Mouse (Mus musculus): ENCODE data around the gene Azin2. TPM values are rescaled to one million over a fixed set of nuclear protein-coding genes. Genes with fewer than 3 reads are reported as not detected.

Gene Azin2
- total RNA-seq, 4 experiments from 2014 or later: 46.0 to 102 (median 75.5) TPM

DNA sequence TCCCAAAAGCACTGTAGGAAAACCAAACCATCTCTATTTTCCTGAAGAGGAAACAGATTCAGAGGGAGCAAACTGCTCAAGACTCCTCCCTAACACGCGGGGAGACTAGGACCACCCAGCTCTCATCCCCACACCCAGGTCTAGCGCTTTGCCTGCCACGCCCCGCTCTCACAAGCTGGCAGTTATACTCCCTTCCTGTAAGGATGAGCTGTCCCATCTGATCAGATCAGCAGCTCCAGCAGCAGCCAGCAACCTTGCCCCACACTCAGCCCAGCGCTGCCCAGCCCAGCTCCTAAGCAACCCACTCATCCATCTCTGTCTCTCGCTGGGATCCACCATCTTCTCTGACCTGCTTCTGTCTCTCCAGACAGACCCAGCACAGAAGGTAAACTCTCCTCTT, 29.5 kb downstream of the Azin2 start:
- DNase-seq: no peak

DNA sequence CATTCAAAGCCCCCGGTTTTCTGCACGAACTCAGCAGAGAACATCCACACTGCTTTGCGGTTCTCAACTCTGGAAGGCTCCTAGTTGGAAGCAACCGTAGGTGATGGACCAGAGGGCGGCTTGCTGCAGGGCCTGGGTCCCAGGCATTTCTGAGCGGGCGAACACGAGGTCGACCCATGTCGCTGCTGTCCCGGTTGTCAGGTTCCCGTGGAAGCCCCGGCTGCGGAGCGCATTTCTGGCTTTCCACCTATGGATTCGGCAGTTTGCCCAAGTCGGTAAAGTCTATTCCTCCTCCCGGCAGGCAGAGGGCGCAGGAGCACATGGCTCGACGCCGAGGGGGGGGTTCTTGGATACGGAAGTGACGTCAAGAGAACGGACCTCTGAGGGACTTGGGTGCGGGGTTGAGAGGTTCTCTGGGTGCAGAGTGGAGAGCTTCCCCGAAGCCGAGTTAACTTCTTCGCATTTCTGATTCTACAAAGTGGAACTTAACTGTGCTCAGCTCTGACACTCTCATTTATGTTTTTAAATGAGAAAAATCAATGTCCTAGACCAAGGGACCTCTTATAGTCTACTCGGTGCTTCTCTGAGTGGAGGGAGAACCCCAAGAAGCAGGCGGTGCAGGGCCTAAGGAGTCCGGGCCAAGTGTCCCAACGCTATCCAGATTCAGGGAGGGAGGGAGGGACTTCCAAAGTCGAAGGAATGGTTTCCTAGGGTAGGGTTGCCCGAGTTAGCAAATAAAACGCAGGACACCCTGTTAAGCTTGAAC, 37.2 kb downstream of the Azin2 start:
- peak; percentile 63 for DNase-seq

DNA sequence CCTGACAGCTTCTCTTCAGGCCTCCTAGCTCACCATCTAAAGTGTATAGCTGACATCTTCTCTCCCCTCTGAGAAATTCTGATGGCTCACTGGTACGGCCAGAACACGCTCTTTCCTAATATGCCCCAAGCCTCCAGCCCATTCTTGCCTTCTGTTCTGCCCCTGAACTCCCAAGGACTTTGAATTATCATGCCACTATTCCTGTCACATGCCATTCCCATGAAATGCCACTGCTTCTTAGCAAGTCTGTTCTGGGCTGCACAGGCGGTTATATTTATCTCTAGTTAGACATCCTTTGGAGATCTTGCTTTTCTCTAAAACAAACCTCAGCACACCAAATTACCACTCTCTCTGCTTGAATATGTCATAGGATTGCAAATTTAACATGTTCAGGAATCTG, 38.6 kb downstream of the Azin2 start:
- no peak for DNase-seq

DNA sequence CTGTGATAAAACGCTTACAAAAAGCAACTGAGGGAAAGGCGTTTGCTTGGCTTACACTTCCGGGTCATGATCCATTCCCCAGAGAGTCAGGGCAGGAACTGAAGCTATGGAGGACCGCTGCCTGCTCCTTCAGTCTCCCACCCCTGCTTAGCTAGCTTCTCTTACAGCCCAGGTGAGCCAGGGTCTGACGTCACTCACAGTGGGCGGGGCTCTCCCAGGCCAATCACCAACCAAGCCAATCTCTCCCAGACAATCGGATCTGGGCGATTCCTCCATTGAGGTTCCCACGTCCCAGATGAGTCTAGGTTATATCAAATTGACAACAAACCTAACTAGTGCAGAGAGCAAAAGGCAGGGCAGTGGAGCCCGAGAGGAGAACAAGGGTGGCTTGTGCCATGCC, 43.1 kb downstream of the Azin2 start:
- DNase-seq: no peak

DNA sequence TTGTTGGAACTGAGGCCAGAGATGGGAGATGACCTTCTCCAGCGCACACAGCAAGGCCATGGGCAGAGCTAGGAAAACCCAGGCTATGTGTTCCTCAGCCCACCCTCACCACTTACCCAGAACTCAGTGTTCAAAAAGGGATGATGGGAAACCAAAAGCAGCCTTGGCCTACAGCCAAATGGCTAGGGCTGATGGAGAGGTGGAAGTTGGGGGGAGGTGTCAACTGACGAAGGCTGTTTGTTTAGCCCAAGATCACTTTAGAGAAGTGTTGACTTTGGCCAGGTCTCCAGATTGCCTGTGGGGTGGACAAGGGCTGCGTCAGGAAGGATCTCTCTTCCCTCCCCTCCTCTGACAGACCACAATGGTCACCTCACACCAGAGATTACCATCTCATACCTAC, 44.1 kb downstream of the Azin2 start:
- DNase-seq: no peak

DNA sequence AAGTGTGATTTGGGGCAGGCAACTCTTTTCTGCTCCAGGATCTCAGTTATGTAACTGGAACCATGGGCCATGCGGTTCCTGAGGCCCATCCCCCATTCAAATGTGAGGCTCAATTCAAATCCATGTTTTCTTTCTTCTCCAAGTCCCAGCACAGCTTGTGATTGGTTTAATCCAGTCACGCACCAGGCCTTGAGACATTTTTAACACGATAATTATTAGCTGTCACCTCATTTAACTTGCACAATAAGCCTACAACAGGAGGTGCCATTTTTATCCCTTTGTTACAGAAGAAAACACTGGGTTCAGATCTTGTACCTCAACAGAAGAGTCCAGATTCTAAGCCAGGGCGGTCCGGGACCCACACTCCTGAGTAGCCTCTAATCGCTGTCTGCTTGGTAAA, 44.5 kb downstream of the Azin2 start:
- no peak for DNase-seq

DNA sequence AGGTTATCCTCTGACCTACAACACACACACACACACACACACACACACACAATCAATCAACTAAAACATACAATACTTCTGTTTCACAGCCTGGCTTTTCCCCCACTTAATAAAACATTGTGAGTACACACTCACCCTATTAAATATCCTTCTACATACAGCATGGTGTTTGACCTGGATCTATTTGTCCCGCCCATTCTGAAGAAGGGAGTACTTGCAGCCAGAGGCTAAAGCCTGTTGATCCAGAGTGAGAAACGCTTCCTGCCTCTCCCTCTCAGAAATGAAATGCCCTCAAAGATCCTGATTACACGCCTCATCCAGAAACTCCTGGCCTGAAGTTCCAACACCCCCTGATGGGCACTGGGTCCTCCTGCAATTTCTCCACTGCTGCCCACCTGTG, 45.1 kb downstream of the Azin2 start:
- no peak for DNase-seq

DNA sequence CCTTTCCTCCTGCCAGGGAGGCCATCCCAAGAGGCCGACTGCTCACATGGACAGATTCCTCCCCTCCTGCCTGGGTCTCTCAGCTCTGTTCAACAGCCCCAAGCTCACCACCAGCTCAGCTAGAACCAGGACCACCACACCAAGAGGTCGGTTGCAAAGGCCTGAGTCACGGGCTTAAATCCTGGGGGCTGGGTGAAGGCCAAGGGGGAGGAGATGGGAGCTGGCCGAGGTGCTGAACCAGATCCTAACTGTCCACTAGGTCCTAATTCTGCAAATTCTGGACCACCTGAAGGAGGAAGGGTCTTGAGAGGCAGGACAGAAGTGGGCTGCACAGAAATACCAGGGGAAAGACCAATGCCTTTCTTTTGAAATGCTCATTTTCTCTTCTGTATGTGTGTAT, 48.4 kb downstream of the Azin2 start:
- no peak for DNase-seq

DNA sequence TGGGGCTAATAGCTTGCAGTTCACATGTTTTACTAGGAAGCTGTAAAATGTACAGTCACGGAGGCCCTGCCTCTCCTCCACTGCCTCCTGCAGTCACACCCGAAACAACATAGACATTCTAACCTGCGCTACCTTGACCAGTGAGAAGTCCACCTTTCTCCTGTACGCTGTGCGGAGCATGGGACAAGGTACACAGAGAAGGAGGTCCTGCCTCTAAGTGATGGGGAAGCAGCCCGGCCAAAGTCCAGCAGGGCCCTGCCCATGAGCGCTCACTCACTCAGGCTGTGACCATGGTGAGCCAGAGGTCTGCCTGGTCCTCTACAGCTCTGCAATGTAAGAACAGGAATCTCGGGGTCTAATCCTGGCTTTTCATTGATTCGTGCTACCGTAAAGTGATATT, 50.2 kb downstream of the Azin2 start:
- no peak for DNase-seq

DNA sequence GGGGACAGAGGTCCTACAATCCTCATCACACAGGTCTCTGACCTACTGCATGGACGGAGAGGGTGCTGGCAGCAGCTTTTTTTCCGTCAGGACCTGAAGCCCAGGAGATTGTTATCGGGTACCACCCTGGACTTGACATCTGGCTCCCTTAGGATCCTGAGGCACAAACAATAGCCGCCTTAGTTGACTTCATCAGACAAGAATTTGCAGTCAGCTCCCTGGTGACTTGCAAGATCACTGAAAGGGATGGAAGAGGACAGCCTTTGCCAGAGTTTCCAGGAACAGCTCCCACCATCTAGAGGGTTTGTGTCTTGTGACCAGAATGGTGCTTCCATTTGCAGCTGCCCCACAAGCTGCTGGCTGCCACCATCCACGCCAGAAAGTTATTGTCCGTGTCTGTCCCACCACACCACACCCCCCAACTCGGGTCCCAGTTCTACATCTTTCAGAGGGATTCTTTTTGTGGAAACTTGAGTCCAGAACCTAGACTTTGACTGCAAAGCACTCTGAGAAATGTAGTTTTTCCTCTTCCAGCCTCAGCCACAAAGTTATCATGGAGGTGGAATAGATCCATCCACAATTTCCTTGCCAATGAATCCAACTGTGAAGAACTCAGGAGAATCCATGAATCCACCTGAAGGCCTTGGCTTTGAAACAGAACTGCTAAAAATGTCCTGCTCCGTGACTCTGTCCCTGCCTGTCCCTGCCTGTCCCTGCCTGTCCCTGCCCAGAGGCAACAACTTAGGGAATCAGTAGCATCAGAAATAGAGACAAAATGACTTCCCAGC, 51.8 kb downstream of the Azin2 start:
- no peak for DNase-seq

DNA sequence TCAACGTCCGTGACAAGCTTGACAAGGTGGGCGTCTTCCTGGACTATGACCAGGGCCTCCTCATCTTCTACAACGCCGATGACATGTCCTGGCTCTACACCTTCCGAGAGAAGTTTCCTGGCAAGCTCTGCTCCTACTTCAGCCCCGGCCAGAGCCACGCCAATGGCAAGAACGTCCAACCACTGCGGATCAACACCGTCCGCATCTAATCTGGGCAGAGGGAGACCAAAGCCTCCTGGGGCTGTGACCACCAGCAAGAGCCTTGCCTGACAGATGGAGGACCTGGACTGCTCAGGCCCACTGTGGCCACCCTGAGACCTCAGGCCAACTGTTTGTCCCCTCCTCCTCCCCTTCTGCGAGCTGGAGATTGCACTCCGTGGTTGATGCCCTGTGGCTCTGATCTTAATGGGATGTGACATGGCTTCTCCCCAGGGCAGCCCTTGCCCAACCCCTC, 52.8 kb downstream of the Azin2 start:
- no peak for DNase-seq

DNA sequence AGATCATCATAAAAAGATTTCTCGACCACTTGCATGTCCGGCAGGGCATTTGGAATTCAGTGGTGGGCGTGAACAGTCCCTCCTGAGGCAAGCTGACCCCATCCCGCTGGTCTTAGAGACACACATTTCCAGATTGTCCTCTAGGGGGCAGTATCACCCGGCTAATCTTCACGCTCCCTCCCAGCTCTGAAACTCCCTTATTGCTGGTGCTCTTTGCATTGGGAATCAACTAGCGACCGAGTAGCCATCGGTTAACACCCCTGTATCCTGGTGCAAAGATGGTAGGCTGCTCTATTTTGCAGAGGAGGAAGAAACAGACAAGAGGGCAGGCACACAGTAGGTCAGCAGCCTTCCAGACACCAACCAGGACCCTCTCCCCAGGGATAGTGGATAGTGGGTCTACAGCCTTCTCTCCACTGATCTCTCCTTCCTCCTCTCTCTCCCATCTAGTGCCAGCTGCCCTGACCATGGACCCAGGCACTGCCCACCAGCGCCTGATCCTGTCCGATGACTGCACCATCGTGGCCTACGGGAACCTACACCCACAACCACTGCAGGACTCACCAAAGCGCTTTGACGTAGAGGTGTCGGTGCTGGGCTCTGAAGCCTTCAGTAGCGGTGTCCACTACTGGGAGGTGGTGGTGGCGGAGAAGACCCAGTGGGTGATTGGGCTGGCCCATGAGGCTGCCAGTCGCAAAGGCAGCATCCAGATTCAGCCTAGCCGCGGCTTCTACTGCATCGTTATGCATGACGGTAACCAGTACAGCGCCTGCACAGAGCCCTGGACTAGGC, 53.5 kb downstream of the Azin2 start:
- no peak for DNase-seq

DNA sequence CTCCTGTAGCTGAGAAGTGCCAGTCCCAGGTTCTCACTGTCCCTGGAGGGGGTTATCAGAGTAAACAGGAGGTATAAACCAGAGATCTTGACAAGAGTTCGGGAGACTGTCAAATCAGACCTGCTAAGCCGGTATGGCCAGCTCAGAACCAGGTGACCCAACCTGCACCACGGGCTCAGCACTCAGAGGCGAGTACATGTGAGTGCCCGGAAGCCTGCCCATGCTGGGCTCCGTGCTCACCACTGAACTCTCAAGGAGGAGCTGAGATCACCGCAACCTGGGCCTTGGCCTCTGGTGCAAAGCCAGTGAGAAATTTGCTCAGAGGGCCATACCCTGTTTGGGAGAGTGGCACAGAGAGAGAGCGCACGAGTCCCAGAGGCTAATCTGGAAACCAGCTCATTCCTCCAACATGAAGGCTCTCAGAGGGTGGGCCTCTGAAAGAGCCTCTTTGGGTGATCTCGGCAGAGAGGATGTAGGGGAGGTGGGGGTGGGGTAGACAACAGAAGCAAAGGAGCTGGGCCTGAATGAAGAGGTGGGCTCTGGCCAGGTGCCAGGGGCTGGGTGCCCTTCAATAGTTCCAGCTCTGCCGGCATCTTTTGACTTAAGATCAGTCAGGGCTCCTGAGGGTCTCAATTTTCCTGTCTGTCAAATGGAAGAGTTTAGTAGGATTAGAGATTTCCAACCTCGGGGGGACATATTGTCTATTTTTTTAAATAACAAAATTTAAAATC, 54.8 kb downstream of the Azin2 start:
- DNase-seq: no peak

DNA sequence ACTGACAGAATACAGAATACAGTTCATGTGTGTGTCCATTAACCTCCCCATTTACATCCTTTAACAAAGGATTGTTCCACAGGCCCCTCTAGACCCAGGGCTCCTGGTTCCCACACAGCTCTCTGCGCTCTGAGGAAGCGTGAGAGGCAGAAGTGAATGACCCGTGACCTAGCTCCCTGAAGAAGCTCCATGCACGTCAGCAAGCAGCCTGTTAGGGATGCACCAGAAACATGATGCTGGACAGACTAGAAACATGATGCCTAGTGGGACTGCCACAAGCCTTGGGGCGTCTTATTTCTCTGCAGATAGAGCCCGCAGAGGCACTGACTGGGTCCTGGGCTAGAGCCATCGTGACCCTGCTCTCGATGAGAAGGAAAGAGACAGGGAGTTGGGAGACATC, 55.5 kb downstream of the Azin2 start:
- DNase-seq: no peak

DNA sequence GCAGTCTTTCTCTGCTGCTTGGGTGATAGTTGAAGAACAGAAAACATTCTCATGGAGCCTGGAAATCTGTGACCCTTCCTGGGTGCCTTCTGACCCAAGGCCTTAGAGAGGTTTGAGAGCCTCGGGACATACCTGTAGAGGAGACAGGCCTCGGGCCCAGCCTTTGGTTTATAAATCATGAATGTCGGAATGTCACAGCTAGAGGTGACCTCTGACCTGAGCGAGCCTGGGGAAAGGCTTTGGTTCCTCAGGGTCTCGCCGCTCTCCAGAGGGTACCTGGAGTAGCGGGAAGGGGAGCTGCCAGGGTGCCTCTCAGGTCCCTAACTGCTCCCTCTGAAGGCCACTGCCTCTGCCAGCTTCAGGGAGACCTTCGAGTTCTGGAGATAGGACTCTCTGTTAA, 57.0 kb downstream of the Azin2 start:
- no peak for DNase-seq

DNA sequence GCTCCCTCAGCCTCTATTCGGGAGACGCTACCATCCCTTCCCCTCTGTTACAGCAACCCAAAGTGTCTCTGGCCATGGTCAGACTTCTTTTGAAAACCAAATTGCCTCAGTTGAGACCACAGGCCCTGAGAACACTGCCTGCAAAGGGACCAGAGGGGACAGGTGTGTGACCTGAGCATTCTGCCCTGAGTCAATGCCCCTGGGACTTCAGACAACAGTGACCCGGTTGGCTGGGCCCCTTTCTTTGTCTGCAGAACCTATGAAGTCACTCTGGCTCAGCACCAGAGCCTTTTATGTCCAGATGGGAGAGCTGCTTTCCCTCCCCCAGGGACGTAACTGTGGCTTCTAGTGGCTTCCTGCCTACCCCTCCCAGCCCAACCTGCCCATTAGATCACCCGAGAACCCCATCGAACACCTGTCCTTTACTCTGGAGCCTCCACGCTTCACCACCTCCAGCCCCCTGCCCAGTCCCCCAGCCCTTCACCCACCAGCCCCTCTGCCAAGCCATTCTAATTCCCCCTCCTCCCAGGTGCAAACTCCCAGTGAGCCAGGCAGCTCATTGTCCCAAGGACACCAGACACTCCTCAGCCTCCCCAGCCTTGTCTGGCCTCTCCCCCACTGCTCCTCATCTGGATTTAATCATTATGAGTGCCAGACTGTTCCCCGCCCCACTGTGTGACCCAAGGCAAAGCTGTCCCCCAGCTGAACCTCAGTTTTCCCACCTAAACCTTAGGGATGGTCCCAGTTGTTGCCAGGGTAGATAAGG, 58.0 kb downstream of the Azin2 start:
- DNase-seq: no peak

DNA sequence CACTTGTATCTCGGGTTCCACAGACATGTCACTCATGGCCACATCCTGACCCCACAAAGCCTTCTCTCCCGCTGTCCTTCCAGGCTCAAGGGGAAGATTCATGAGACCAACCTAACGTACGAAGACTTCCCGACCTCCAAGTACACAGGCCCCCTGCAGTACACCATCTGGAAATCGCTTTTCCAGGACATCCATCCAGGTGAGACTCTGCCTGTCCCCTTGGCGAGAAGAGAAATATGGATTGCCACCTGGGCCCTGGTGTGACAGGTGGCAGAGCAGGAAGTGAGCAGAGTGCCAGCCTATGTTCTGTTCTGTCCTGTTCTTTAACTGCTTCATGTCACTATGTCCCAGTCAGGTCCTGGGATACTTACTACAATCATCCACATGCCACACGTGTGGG, 59.9 kb downstream of the Azin2 start:
- DNase-seq: no peak

DNA sequence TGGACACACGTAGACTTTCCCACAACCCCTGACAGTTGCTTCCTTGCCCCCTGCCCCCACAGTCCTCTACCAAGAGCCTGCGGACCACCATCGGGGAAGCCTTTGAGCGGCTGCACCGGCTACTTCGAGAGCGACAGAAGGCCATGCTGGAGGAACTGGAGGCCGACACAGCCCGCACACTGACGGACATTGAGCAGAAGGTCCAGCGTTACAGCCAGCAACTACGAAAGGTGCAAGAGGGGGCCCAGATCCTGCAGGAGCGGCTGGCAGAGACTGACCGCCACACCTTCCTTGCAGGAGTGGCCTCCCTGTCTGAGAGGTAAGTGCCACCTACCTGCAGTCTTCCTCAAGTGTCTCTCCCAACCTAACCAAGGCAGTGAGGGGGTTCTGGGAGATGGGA, 61.8 kb downstream of the Azin2 start:
- no peak for DNase-seq

DNA sequence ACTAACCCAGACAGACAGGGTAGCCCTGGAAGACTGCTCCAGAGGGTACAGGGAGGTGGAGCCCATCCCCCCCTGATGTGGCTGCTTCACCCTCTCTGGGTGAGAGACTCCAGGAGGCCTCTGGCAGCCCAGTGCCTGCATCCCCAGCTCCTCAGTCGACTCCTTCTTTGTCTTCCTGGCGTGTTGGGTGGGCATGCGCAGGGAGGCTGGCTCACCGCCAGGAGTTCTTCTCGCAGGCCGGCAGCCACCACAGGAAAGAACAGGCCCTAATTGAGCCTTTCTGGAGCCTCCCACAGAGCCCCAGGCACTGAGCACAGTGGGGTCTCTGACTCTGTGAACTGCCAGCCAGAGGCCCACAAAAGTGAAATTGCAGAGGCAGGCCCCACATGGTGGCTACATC, 62.9 kb downstream of the Azin2 start:
- peak; percentile 42 for DNase-seq

DNA sequence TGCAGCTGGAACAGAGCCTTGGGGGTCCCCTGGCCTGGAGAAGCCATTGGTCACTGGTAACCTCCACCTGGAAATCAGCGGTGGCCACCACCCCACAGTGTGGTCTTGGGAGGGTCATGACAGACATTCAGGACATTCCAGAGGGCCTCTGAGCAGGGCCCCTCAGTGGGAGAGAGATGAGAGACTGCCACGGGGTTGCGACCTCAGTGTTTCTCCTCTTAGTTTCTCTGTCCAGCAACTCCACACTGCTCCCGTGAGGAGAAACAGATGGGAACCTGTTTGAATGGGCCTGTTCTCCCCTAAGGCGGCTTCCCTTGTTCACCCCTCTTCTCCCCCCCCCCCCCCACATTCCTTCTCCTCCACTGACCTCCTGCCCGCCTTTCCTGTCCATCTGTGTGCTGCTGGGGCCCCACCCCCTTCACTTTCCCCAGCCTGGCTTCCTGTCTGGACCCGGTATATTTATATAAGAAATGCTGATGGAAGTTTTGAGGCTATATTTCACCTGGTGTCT, 64.3 kb downstream of the Azin2 start:
- DNase-seq: no peak

DNA sequence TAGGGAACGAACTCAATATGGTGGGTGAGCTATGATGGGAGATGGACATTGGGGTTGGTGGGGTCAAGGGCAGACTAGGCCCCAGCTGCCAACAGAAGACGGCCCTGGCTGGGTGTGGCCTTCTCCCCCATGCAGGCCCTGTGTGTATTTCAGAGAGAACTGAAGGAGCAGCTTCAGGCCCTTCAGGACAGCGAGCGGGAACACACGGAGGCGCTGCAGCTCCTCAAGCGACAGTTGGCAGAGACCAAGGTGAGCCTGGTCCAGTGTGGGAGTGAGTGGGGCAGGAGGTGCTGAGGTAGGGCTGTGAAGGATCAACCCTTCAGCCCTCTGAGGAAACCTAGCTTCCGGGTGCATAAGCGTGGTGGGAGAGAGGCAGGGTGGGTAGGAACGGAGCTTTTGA, 65.6 kb downstream of the Azin2 start:
- DNase-seq: no peak

DNA sequence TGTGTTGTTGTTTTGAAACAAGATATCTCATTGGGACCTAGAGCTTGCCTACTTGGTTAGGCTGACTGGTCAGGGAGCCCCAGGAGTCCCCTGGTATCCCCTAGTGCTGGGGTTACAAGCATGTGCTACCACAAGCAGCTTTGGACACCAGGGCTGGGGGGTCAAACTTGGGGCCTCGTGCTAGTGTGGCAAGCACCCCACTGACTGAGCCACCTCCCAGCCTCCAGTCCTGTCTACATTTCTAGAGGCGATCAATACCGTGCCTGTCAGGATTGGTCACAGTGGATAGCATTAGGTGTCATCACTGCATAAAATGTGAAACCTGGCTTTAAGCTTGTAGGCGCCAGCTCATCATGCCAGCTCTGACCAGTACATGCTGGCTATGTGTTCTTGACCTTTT, 66.4 kb downstream of the Azin2 start:
- DNase-seq: no peak
